In genomic region chr7:81261548-81261947, GRCm38 (mm10) we compare ENCODE assay signal across 14 mouse cellular contexts. TPM values are rescaled to one million over a fixed set of nuclear protein-coding genes. Genes with fewer than 3 reads are reported as not detected.
DNase-seq lines count a peak whose midpoint lies in the region; ATAC-seq and TF ChIP-seq lines count a peak whose summit lies in the region.
"Had no signal": no experiment of that assay in that cellular context is flagged by ENCODE, and none has a peak within 500 bp of the region (broad histone marks: within the 10 kb centered on the region; RNA-seq: fewer than 3 reads in every experiment).

No protein-coding gene starts in this region.

- ATAC-seq in CD4-positive, CD25-positive, alpha-beta regulatory T cell, adult 4 months: peak; percentile 51
- 0 out of 2 replicates have a peak, but pooled peaks have one; percentile 51 for ATAC-seq in megakaryocyte, adult 5-6 weeks (ENCODE audit: poor library complexity, severe bottlenecking)

- DNase-seq in gastrocnemius, adult 2 months: no peak
- DNase-seq in gastrocnemius, adult 8-10 months (ENCODE audit: low spot score in 2 of 2): no peak
- peak; percentile 12 to 27 for DNase-seq in left cerebral cortex, postnatal 25 days (ENCODE audit: low spot score in 2 of 2)
- DNase-seq in left cerebral cortex, adult 18-20 months (ENCODE audit: low spot score in 2 of 2): no peak
- DNase-seq in cerebellum, postnatal 10 days: no peak
- no peak for DNase-seq in cerebellum, adult 18-20 months
- DNase-seq: cerebellum, postnatal 25 days; kidney, adult 11 months; lung, adult 2 months had no signal

- no peak for TF ChIP-seq CTCF in gastrocnemius, adult 2 months (IDR thresholded peaks at IDR 0.05)

- peak overlapping the region; percentile 77 for H3K27ac ChIP-seq in gastrocnemius, adult 2 months
- H3K27ac ChIP-seq: hindbrain, embryonic 12.5 days; midbrain, embryonic 12.5 days had no signal

- intact Hi-C loops in gastrocnemius, adult 2 months (cut with DNase I): no loop called here
- intact Hi-C loops in left cerebral cortex, postnatal 25 days (cut with DNase I): no loop called here

- no peak overlapping the region for H3K4me3 ChIP-seq in gastrocnemius, adult 2 months
- H3K4me3 ChIP-seq: hindbrain, embryonic 12.5 days; limb, embryonic 13.5 days; midbrain, embryonic 12.5 days had no signal

RNA-seq across cellular contexts. Expression of gene Pde8a, which starts 48.2 kb away (rescaled TPM):
- 10 to 100 TPM in 1 of 2 experiments, 1 to 10 TPM in 1; 7.2 to 16.5 TPM for total RNA-seq in gastrocnemius, adult 2 months (2021)
- 10 to 100 TPM in 2 of 4 experiments, 1 to 10 TPM in 2; 9.0 to 12.5 (median 9.9) TPM for total RNA-seq in gastrocnemius, adult 8-10 months (2022)
- total RNA-seq in left cerebral cortex, postnatal 25 days (2021): 1 to 10 TPM; 5.7 to 6.4 TPM
- total RNA-seq in left cerebral cortex, adult 18-20 months (2021): 1 to 10 TPM; 7.5 to 7.9 TPM
- 1 to 10 TPM; 1.9 to 2.4 TPM for polyA plus RNA-seq in CD4-positive, CD25-positive, alpha-beta regulatory T cell, adult 4 months (2017; shearing (Covaris generic))
- 14.4 and 15.9 TPM in 2 replicates for total RNA-seq in megakaryocyte, adult 5-6 weeks (2015)
- total RNA-seq in megakaryocyte, adult 5-6 weeks (2017): 6.4 and 8.4 TPM in 2 replicates

Comparison
In these comparisons a context has a peak if more than half of its experiments do, and no peak if none do; other contexts are left out.
1. DNase-seq: peak in left cerebral cortex, postnatal 25 days (2 of 2); none in gastrocnemius, adult 2 months (single experiment), gastrocnemius, adult 8-10 months (0 of 2), left cerebral cortex, adult 18-20 months (0 of 2), cerebellum, postnatal 10 days (0 of 2) and cerebellum, adult 18-20 months (0 of 2).